Mouse (Mus musculus): Measurements from ENCODE around the gene Esrrg.

DNA sequence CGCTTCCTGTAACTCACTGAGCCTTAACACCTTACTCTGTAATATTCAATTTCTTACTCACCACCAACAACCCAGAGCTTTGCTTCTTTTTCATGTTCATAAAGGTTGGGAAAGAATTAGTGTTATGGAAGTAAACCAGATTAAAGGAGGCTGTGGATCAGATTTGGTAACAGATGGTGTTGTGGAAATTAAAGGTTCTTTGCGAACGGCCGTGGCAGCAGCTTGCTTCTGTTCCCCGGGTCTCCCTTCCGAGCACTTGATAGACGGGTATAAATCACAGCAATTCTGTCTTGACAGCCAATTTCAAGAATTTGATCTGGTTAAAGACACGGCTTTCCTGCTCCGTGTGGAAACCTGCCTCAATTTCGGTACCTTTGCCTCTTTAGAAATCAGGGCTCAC is 421.5 kb downstream of the Esrrg start:
- TF ChIP-seq CTCF (IDR thresholded peaks at IDR 0.05; ENCODE audit: borderline replicate concordance, control insufficient read depth, extremely low read depth, insufficient read depth, low read length, poor library complexity) (no peak), POLR2A (IDR thresholded peaks at IDR 0.05; ENCODE audit: control insufficient read depth, extremely low read depth, insufficient read depth, low read length, poor library complexity) (no peak)
